Mouse (Mus musculus): ENCODE data around the gene Pipox.

The Pipox gene

GRCm38 (mm10) chr11:77908468-77908867 lies 14.6 kb upstream of the Pipox start:
- no peak for DNase-seq (ENCODE audit: extremely low spot score)

GRCm38 (mm10) chr11:77906747-77907174 lies 12.9 kb upstream of the Pipox start:
- no peak for DNase-seq (ENCODE audit: extremely low spot score)

- no peak for DNase-seq (ENCODE audit: extremely low spot score)
These were observed 12.3 kb upstream of the Pipox start for GRCm38 (mm10) chr11:77906097-77906687.

GRCm38 (mm10) chr11:77904707-77905106 lies 10.8 kb upstream of the Pipox start:
- DNase-seq (ENCODE audit: extremely low spot score), result no peak

- no peak for DNase-seq (ENCODE audit: extremely low spot score)
These were observed 9.9 kb upstream of the Pipox start for GRCm38 (mm10) chr11:77903761-77904160.

GRCm38 (mm10) chr11:77901775-77902355 lies 8.0 kb upstream of the Pipox start:
- no peak for DNase-seq (ENCODE audit: extremely low spot score)

GRCm38 (mm10) chr11:77901366-77901765 lies 7.5 kb upstream of the Pipox start:
- DNase-seq (ENCODE audit: extremely low spot score), result no peak

- no peak for DNase-seq (ENCODE audit: extremely low spot score)
These were observed 6.8 kb upstream of the Pipox start for GRCm38 (mm10) chr11:77900696-77901095.

- no peak for DNase-seq (ENCODE audit: extremely low spot score)
These were observed 6.3 kb upstream of the Pipox start for GRCm38 (mm10) chr11:77900187-77900586.

GRCm38 (mm10) chr11:77896820-77897805 lies 3.2 kb upstream of the Pipox start:
- DNase-seq (ENCODE audit: extremely low spot score), result no peak

GRCm38 (mm10) chr11:77896480-77896819 lies 2.6 kb upstream of the Pipox start:
- no peak for DNase-seq (ENCODE audit: extremely low spot score)

- DNase-seq (ENCODE audit: extremely low spot score), result no peak
These were observed 2.1 kb upstream of the Pipox start for GRCm38 (mm10) chr11:77896011-77896410.

- no peak for DNase-seq (ENCODE audit: extremely low spot score)
These were observed 1.1 kb upstream of the Pipox start for GRCm38 (mm10) chr11:77894967-77895366.

- no peak for DNase-seq (ENCODE audit: extremely low spot score)
These were observed 613 bp downstream of the Pipox start for GRCm38 (mm10) chr11:77893283-77893682.

- DNase-seq (ENCODE audit: extremely low spot score), result no peak
These were observed 1.0 kb downstream of the Pipox start for GRCm38 (mm10) chr11:77892883-77893282.

GRCm38 (mm10) chr11:77890648-77891258 lies 3.1 kb downstream of the Pipox start:
- DNase-seq (ENCODE audit: extremely low spot score), result no peak

GRCm38 (mm10) chr11:77889484-77889883 lies 4.4 kb downstream of the Pipox start:
- no peak for DNase-seq (ENCODE audit: extremely low spot score)

- DNase-seq (ENCODE audit: extremely low spot score), result no peak
These were observed 5.0 kb downstream of the Pipox start for GRCm38 (mm10) chr11:77888846-77889245.

GRCm38 (mm10) chr11:77887373-77887960 lies 6.4 kb downstream of the Pipox start:
- DNase-seq (ENCODE audit: extremely low spot score), result peak; percentile 51

GRCm38 (mm10) chr11:77885246-77885575 lies 8.7 kb downstream of the Pipox start:
- DNase-seq (ENCODE audit: extremely low spot score), result peak; percentile 69

- no peak for DNase-seq (ENCODE audit: extremely low spot score)
These were observed 9.2 kb downstream of the Pipox start for GRCm38 (mm10) chr11:77884524-77885245.
